Mouse (Mus musculus) forebrain, embryonic 14.5 days (tissue): ENCODE data around the gene Olfr549. TPM values are rescaled to one million over a fixed set of nuclear protein-coding genes. Genes with fewer than 3 reads are reported as not detected.

Experiments
- ATAC-seq: fragments of 200-750 bp; cut with Nextera tagmentation; 2 replicates; pipeline ENCODE4 v1.8.0; 2017; ENCODE audit warnings: mild to moderate bottlenecking, moderate library complexity
- DNase-seq: peaks from one replicate; pipeline ENCODE4 v3.0.0-alpha.2; 2015; ENCODE audit warnings: low spot score
- H3K27ac ChIP-seq: fragments of 300-500 bp; sonication (generic); 2 replicates; pipeline ENCODE4 v1.5.1; 2014; ENCODE audit warnings: low read depth, mild to moderate bottlenecking, control low read depth, low read length, moderate library complexity
- H3K27me3 ChIP-seq: fragments of 300-500 bp; sonication (generic); replicated peaks from 2 replicates; pipeline ENCODE4 v1.6.1; 2014; ENCODE audit warnings: low read length, control low read depth, mixed read lengths; ENCODE audit not compliant: control insufficient read depth, insufficient read depth
- H3K36me3 ChIP-seq: fragments of 300-500 bp; sonication (generic); 2 replicates; pipeline ENCODE4 v1.6.1; 2014; ENCODE audit warnings: low read length, control low read depth; ENCODE audit not compliant: control insufficient read depth, insufficient read depth
- H3K4me1 ChIP-seq: fragments of 300-500 bp; sonication (generic); 2 replicates; pipeline ENCODE4 v1.6.1; 2014; ENCODE audit warnings: antibody characterized with exemption, low read length, control low read depth; ENCODE audit not compliant: control insufficient read depth, insufficient read depth
- H3K4me2 ChIP-seq: fragments of 300-500 bp; sonication (generic); 2 replicates; pipeline ENCODE4 v1.6.1; 2014; ENCODE audit warnings: mild to moderate bottlenecking, control low read depth, low read length
- H3K4me3 ChIP-seq: fragments of 300-500 bp; sonication (generic); 2 replicates; pipeline ENCODE4 v1.5.1; 2014; ENCODE audit warnings: low read depth, low read length, control low read depth
- H3K9ac ChIP-seq: fragments of 300-500 bp; sonication (generic); 2 replicates; pipeline ENCODE4 v1.6.1; 2014; ENCODE audit warnings: mild to moderate bottlenecking, low read length, control low read depth, moderate library complexity
- H3K9me3 ChIP-seq: fragments of 300-500 bp; sonication (generic); replicated peaks from 2 replicates; pipeline ENCODE4 v1.6.1; 2016; ENCODE audit warnings: low read length, control low read depth, mixed read lengths; ENCODE audit not compliant: control insufficient read depth
- WGBS: fragments of 180-500 bp; shearing (Covaris S2); extraction: QIAGEN DNeasy Blood & Tissue Kit; methylation state at CpG from one replicate; pipeline ENCODE4 v1.1.7; 2014; 5-methylcytosine and 5-hydroxymethylcytosine counted together
- polyA plus RNA-seq: library from polyadenylated mRNA; unstranded; fragments of >200 nt; fragmentation: Nextera tagmentation; extraction: Ambion mirVana; gene quantifications from 2 replicates; pipeline ENCODE4 v1.2.1, GENCODE M21; 2014

The Olfr549 gene
- polyA plus RNA-seq, 1 experiment from 2014 or later: not detected

DNA sequence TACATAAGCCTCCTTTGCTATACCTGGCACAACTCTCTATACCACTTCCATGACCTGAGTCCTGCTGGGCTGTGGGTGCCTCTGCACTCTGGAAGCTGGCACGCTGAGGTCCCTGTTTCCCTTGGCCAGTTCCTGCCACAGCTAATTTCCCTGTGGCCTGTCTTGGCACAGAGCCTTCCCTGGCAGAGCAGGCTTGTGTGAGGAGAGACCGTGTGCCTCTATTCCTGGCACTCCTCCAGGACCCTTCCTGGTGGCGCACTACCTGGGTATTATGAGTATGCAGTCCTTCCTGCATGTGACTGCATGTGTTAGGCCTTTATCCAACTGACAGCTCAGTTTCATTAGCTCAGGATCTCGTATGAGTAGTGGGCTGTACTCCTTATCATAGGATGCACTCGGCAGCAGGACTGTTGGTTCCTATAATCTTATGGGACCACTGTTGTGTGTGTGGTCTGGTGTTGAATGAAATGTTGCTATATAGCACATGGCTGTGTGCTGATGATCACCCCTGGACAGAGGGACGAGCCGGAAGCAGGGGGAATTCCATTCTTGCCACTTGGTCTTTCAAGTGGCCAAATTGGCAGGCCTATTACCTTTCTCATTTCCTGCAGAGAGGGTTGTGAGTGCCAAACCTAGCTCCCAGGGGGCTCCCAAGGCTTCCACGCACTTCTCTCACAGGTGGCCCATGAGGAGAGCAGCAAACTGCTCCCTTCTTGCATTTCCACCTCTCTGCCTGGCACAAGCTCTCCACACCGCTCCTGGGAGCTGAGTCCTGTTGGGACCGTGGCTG, 33.2 kb upstream of the Olfr549 start:
- H3K4me2 ChIP-seq: no peak overlapping the region
- no peak for ATAC-seq
- H3K36me3 ChIP-seq: no peaks in the 10 kb centered on the region
- H3K27me3 ChIP-seq: peaks cover 10% of the 10 kb centered on the region; the same call in 1 of the 2 replicates
- no peak overlapping the region for H3K4me3 ChIP-seq
- DNase-seq: peak; percentile 55
- 0 out of 2 replicates have a peak, but pooled peaks cover 5% of the 10 kb centered on the region for H3K4me1 ChIP-seq
- 51% methylated on average over 10 of the region's 10 CpGs for WGBS
- H3K9me3 ChIP-seq: no peaks in the 10 kb centered on the region
- no peak overlapping the region for H3K27ac ChIP-seq
- no peak overlapping the region for H3K9ac ChIP-seq

DNA sequence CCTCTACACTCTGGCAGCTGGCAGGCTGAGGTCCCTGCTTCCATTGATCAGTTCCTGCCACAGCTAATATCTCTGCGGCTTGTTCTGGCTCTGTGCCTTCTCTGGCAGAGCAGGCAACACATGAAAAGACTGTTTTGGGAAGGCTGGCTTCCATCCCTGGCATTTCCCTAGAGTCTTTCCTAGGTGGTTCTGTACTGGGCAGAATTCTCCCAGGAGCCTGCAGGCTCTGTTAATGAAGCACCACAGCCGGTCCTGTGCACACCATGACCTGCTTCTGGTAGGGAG, 32.7 kb upstream of the Olfr549 start:
- DNase-seq: peak; percentile 70
- no peak overlapping the region for H3K27ac ChIP-seq
- no peak; the same call in 1 of the 2 replicates for ATAC-seq
- H3K4me2 ChIP-seq: no peak overlapping the region
- H3K9me3 ChIP-seq: no peaks in the 10 kb centered on the region
- peaks cover 10% of the 10 kb centered on the region; the same call in 1 of the 2 replicates for H3K27me3 ChIP-seq
- H3K9ac ChIP-seq: no peak overlapping the region
- H3K4me1 ChIP-seq: 0 out of 2 replicates have a peak, but pooled peaks cover 5% of the 10 kb centered on the region
- H3K4me3 ChIP-seq: no peak overlapping the region
- no peaks in the 10 kb centered on the region for H3K36me3 ChIP-seq
- 53% methylated on average over 2 of the region's 2 CpGs for WGBS

DNA sequence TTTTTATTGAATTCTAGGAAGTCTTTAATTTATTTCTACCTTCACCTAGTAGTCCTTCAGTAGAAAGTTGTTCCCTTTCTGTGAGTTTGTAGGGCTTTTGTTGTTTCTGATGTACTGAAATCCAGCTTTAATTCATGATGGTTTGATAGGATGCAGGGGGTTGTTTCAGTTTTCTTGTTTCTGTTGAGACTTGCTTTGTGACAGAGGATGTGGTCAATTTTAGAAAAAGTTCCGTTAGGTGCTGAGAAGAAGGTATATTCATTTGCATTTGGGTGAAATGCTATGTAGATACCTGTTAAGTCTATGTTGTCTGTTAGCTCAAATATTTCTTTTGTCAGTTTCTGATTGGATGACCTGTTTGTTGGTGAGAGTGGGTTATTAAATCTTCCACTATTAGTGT, 20.6 kb upstream of the Olfr549 start:
- ATAC-seq (no peak), DNase-seq (no peak)
- Histone ChIP-seq H3K4me2 (no peak overlapping the region), H3K27me3 (no peaks in the 10 kb centered on the region), H3K36me3 (no peaks in the 10 kb centered on the region), H3K27ac (no peak overlapping the region), H3K9ac (no peak overlapping the region), H3K4me3 (no peak overlapping the region), H3K4me1 (no peaks in the 10 kb centered on the region), H3K9me3 (no peaks in the 10 kb centered on the region)
- WGBS: 83% methylated on average over 1 of the region's 1 CpGs

DNA sequence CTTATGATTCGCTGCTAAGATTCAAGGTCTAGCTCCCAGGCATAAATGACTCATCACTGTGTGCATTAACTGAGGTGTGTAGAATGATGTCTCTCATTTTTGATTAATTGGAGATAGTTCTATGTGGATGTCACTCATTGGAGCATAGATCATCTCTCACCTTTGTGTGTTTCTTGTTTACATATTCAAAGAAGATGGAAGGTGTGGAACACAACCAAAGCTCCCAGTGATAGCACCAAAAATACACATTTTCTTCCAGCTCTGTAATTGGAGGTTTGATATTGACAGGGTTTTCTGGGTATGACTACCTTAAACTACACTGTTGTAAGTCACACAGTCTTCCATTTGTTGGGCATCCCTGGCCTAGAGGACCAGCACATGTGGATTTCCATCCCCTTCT, 15.2 kb upstream of the Olfr549 start, which contains the start of gene Olfr547:
Olfr547 (plus strand) TSS at position 301 of the 400 bp plus-strand sequence.
- 79% methylated on average over 1 of the region's 1 CpGs for WGBS
- Histone ChIP-seq H3K36me3 (no peaks in the 10 kb centered on the region), H3K27ac (no peak within 1 kb of the TSS), H3K9ac (no peak within 1 kb of the TSS), H3K27me3 (no peaks in the 10 kb centered on the region), H3K4me3 (no peak within 1 kb of the TSS), H3K9me3 (no peaks in the 10 kb centered on the region), H3K4me2 (no peak within 1 kb of the TSS), H3K4me1 (no peaks in the 10 kb centered on the region)
- DNase-seq (no peak), ATAC-seq (no peak)

DNA sequence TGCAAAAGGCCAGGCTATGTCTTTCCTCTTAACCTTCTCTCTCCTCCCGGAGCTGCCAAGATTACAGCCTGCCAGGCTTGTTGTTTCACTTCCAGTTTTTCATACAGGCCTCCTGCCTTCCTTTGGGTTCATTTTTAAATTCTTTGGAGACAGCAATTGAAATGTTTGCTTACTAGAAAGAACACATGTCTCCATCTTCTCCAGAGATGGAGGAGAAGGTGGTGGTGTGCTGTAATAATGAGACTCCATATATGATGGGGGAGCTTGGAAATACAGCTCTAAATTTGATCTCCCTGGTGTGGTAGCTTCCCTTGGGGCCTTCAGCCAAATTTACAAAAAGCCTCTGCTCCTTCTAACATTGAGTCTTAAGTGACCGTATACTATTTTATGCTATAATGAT, 9.1 kb upstream of the Olfr549 start, which contains the start of gene Olfr548-ps1:
Olfr548-ps1 (plus strand) TSS at position 301 of the 400 bp plus-strand sequence.
- DNase-seq (no peak), ATAC-seq (no peak)
- WGBS: 90% methylated on average over 2 of the region's 2 CpGs
- Histone ChIP-seq H3K27me3 (no peaks in the 10 kb centered on the region), H3K4me1 (no peaks in the 10 kb centered on the region), H3K9ac (no peak within 1 kb of the TSS), H3K4me3 (no peak within 1 kb of the TSS), H3K4me2 (no peak within 1 kb of the TSS), H3K27ac (no peak within 1 kb of the TSS), H3K9me3 (no peaks in the 10 kb centered on the region), H3K36me3 (no peaks in the 10 kb centered on the region)

DNA sequence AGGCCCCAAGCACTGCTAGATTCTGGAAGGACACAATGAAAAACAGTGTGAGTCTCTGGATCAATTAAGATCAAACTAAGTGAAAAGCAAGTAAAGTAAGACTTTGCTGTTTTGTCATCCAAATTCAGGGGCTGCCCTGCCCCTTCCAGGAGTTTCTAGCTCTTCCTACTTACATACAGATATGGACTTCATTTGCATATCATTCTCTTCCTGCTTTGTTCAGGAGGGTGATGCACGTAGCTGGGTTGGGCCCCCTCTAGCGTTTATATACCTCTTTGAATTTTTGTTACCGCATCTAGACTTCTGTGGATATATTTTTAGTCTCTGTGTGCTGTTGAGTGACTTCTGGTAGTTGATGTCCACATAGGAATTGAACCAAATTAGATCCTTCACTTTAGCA, 8.4 kb upstream of the Olfr549 start:
- DNase-seq: no peak

DNA sequence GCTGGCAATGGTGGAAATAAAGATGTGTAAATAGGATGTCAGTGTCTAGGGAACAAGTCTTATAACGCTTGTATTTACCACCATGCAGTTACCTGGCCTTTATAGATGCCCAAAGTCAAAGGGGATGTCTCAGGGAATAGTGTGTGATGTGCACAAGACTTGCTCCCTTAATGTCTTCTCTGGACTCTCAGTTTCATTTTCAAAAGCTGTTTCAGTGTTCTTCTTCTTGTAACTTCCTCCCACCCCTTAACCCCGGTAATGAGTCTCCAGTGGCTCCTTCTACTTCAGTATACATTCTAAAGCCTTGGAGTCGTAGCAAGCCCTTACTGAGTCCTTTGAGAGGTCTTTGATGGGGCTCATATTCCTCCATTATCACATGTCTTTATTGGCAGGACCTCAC, 3.6 kb downstream of the Olfr549 start:
- DNase-seq (no peak), ATAC-seq (no peak)
- Histone ChIP-seq H3K27me3 (no peaks in the 10 kb centered on the region), H3K27ac (no peak overlapping the region), H3K9me3 (no peaks in the 10 kb centered on the region), H3K36me3 (no peaks in the 10 kb centered on the region), H3K4me2 (no peak overlapping the region), H3K4me1 (no peaks in the 10 kb centered on the region), H3K9ac (no peak overlapping the region), H3K4me3 (no peak overlapping the region)
- 91% methylated on average over 3 of the region's 3 CpGs for WGBS

More for the DNA sequence above, 8.4 kb upstream of the Olfr549 start:
- Histone ChIP-seq H3K9me3 (no peaks in the 10 kb centered on the region), H3K27ac (no peak overlapping the region), H3K4me2 (no peak overlapping the region), H3K9ac (no peak overlapping the region), H3K4me3 (no peak overlapping the region), H3K4me1 (no peaks in the 10 kb centered on the region), H3K27me3 (no peaks in the 10 kb centered on the region), H3K36me3 (no peaks in the 10 kb centered on the region)
- ATAC-seq: no peak
- 59% methylated on average over 3 of the region's 3 CpGs for WGBS

DNA sequence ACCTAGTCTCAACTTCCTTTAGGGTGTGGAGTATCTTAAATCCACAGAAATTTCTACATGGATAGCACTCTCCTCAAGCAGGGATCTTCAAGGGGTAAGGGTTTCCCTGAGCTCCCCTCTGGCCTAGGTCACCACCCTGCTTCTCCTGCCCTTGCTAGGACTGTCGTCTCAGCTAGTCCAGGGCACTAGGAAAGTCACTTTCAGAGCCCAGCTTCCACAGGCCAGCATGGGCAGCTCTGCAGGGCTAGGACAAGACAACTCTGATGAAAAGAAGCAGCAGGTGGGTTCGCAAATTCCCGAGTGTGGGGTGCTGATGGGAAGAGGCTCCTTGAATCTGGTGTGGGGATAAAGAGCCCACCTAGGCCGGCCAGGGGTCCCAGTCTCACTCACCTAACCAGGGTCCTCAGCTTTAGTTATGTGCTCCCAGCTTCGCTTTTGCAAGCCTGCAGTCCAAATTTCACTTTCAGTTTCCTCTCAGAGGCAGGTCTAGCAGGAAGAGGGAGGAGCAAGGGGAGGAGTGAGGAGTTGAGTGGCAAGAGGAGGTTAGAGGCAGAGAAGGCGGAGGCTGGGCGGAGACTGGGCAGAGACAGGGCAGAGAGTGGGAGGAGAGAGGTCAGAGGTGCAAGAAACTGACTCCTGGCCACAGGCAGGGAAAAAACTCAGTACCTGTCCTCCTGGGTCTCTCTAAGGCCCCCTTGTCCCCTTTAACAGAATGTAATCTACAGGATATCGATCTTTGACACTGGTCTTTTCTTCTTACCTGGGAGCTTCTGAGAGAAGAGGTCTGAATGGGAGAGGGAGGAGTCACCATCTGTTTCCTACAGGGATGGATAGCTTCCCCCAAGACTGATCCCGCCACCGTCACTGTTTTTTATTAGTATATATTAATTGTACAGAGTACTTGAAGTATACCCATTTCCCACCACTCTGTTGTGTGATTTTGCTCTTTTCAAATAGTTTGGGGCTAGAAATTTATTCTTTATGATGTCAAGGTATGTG, 15.6 kb downstream of the Olfr549 start, which contains the start of gene Trim21:
Trim21 (minus strand) TSS at position 488 of the 999 bp plus-strand sequence.
- ATAC-seq: peak; percentile 57; the same call in 1 of the 2 replicates
- Histone ChIP-seq H3K27ac (no peak within 1 kb of the TSS), H3K4me3 (peak within 1 kb of the TSS; percentile 6; the same call in 1 of the 2 replicates), H3K4me2 (peak within 1 kb of the TSS; percentile 26), H3K27me3 (no peaks in the 10 kb centered on the region), H3K9me3 (no peaks in the 10 kb centered on the region), H3K9ac (no peak within 1 kb of the TSS; the same call in 1 of the 2 replicates), H3K36me3 (no peaks in the 10 kb centered on the region), H3K4me1 (no peaks in the 10 kb centered on the region)
- 22% methylated on average over 10 of the region's 10 CpGs for WGBS
- peak; percentile 26 for DNase-seq
